Mouse (Mus musculus) gastrocnemius, postnatal 4 days (tissue): ENCODE measurements at regions not wholly inside any gene's neighbourhood (a gene's known extent, or its start where the extent isn't known, plus 50 kb on each side); places are given as distances from the start of the nearest gene placed in this dataset.

ENCODE experiments used
- DNase-seq, 2 experiments: peaks; one replicate each; pipeline ENCODE4 v3.0.0; 2021 to 2022; ENCODE audit warnings: low spot score in 2 of 2, mixed read lengths in 2 of 2

DNA sequence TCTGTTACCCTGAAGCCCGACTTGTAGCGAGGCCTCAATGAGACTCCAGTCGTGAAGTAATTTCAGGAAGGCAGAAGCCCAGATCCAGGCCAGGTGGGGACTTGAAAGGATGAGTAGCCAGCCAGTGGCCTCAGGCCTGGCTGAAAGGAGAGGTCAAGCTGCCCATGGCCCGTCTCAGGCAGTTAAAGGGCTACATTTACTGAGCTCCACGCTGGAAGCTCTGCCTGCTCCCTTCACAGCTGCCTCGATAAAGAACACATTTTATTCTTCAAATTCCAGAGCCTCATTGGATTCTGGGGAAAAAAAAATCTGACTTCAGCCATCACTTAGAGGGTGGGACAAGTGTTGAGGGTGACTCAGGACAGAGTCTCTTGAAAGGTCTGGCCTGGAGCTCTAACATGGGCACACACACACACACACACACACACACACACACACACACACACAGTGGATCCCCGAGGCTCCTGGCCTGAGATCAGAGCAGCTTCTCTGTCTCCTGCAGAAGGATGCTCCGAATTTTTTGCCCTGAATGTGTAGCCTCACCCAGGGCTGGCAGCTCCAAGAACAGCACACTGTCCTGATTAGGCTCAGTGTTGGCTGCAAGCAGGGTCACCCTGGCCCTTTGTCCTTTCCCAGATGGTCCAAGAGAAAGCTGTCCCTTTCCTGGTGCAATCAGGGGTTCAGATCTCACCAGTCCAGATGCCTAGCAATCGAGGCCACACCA, 53.0 kb downstream of the Gadd45g start:
- DNase-seq, result no peak

- DNase-seq, result no peak
Observed at GRCm38 (mm10) chr13:51900043-51900440, 53.6 kb downstream of the Gadd45g start.

- peak; percentile 55 to 77 for DNase-seq
Observed at GRCm38 (mm10) chr13:51902482-51903285, 56.2 kb downstream of the Gadd45g start.

DNA sequence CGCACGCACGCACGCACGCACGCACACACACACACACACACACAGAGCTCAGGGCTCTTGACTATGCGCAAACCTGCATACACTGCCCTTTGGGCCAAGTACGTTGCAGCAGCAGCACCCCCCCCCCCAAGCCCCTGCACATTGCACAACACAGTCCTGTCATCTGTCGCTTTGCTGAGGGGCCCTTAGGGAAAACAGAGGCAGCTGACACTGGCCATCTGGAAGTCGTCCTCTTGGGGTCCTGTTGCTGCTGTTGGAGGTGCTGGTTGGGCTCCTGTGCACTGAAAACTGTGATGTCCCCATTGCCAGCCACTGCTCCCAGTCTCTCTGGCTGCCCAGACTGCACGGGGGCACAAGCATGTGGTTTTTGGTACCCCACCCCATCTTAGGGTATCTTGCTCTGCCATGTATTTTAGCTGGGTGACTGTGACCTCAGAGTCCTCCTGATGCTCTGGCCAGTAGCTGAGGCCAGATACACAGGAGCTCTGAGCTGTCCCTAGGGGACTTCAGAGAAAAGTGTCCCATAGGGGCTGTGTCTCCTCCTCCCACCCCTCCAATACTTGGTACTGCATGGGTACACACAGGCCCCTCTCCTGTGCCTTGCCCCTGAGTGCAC, 57.0 kb downstream of the Gadd45g start:
- no peak for DNase-seq

GRCm38 (mm10) chr13:51905270-51905669, 58.8 kb downstream of the Gadd45g start:
- DNase-seq, result no peak

- DNase-seq, result no peak
Observed at GRCm38 (mm10) chr13:51906103-51906502, 59.6 kb downstream of the Gadd45g start.

DNA sequence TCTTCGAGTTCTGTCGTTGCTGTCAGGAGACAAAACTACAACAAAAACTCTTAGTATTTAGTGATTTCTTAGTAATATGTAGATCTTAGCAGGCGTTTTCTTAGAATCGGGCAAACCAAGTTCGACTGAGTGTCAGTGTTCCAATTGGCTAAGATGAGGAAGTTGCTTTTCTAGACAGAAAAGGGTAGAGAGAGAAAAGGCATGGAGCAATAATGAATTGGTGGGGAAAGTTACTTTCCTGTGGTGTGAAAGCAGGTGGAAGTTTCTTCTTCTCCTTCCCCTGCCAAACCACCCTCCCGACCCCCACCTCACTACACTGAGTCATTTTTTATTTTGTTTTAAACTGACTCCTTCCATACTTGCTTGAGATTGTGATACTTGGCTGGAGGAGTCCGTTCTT, 62.0 kb downstream of the Gadd45g start:
- DNase-seq, result no peak

- DNase-seq, result no peak
Observed at GRCm38 (mm10) chr13:51911296-51911998, 65.0 kb downstream of the Gadd45g start.

GRCm38 (mm10) chr13:51912477-51912876, 66.0 kb downstream of the Gadd45g start:
- DNase-seq, result no peak

- no peak for DNase-seq
Observed at GRCm38 (mm10) chr13:51912994-51913393, 66.5 kb downstream of the Gadd45g start.

- DNase-seq, result no peak
Observed at GRCm38 (mm10) chr13:51916666-51917240, 70.3 kb downstream of the Gadd45g start.

- DNase-seq, result no peak
Observed at GRCm38 (mm10) chr13:51917658-51918057, 71.2 kb downstream of the Gadd45g start.

DNA sequence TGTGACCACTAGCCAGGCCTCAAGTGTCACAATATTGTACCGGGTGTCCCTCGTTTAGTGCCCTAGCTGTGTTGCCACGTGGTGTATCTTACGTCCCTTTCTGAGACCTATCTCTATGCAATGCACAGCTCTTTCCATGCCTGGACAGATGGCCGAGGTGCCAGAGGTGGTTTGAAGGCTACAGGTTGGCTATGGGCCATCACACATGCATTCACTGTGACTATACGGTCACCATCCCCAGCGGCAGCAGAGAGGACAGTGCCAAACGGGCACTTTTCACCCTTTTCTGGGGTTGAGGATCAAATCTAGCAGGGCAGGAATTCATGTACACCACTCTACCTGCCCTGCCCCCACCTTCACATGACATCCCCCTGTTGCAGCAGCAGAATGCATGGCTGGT, 71.6 kb downstream of the Gadd45g start:
- DNase-seq, result no peak

GRCm38 (mm10) chr13:51918781-51919170, 72.3 kb downstream of the Gadd45g start:
- DNase-seq, result no peak

DNA sequence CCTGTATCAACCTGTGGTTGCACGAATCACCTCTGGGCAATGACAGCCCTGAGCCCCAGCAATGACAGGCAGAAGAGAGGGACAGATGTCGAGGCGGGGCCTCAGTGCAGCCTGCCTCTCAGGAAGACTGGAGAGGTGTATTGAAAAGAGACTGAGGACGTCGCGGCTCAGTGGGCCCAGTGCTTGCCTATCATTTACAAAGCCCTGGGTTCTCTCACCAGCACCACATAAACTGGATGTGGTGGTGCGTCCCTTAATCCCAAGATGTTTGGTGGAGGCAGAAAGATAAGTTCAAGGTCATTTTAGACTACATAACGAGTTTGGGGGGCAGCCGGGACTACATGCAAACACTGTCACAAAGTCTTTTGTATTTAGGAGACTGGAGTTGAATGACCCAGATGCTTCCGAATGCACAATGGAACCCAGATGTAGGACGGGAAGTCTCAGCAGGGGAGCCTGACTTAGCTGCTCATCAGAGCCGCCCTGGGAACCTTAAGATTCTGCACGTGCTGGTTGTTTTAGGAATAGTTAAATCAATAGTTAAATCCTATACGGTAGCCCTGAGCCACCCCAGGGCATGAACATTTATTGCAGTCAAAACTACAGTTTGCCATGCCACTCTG, 72.8 kb downstream of the Gadd45g start:
- no peak for DNase-seq

GRCm38 (mm10) chr13:51919937-51920336, 73.5 kb downstream of the Gadd45g start:
- DNase-seq, result no peak

- peak in 1 of 2 experiments; percentile 58 for DNase-seq
Observed at GRCm38 (mm10) chr13:51920511-51921351, 74.3 kb downstream of the Gadd45g start.

GRCm38 (mm10) chr13:51921550-51921949, 75.1 kb downstream of the Gadd45g start:
- DNase-seq, result no peak

DNA sequence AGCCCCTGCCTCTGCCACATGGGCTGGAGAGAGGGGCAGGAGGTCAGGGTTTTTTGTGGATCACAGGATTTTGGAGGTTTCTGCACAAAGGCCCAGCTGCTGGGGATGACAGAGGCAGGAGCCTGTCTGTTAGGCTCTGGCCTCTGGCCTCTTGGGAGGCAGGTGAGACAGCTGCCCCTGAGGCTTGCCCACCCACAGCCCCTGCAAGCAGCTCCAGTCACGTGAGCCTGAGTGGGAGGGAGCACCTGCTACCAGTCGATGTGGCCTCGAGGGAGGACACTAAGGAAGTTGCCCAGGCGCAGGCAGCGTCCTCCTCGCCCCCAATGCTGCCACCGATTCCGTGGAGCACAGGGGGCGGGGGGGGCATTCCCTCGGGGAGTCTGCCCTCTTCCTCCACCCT, 80.3 kb downstream of the Gadd45g start:
- no peak for DNase-seq

- no peak for DNase-seq
Observed at GRCm38 (mm10) chr13:51929730-51930129, 83.3 kb downstream of the Gadd45g start.
